Mouse (Mus musculus) ES-Bruce4 (cell line): ENCODE results near the gene Ralb.

Experiments
- CTCF ChIP-seq: IDR thresholded peaks from one replicate; pipeline ENCODE4 v1.8.1; 2011; ENCODE audit warnings: low read depth, low read length
- EP300 ChIP-seq: IDR thresholded peaks from 2 replicates; pipeline ENCODE4 v1.6.1; 2011; ENCODE audit warnings: low read depth, low read length; ENCODE audit not compliant: insufficient read depth
- POLR2A ChIP-seq: IDR thresholded peaks from one replicate; pipeline ENCODE4 v1.8.1; 2011; ENCODE audit warnings: low read length; ENCODE audit not compliant: insufficient read depth

DNA sequence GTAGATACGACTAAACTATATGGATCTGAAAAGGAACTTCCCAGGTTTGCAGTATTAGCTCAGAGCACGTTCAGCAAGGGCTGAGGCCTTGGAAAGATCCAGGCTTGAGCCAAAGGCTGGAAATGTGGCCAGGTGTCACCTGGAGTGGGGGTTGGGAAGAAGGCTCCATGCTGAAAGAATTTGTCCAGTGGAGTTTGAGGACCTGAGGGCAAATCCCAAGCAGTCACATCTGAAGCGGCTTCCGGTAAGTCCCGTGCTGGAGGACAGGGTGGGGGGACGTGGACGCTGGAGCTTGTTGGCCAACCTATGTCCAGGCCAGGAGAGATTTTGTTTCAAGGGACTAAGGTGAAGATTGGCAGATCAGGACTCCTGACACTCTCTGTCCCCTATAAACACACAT, 19.2 kb upstream of the Ralb start:
- TF ChIP-seq EP300 (no peak), POLR2A (no peak), CTCF (no peak)
